ENCODE assay signal across 9 mouse cellular contexts in genomic region chr7:4479674-4480073, GRCm38 (mm10). TPM values are rescaled to one million over a fixed set of nuclear protein-coding genes. Genes with fewer than 3 reads are reported as not detected.
DNase-seq lines count a peak whose midpoint lies in the region; ATAC-seq and TF ChIP-seq lines count a peak whose summit lies in the region.
"Had no signal": no experiment of that assay in that cellular context is flagged by ENCODE, and none has a peak within 500 bp of the region (broad histone marks: within the 10 kb centered on the region; RNA-seq: fewer than 3 reads in every experiment).

No protein-coding gene starts in this region.

- TF ChIP-seq CTCF in E14TG2a.4 (conservative IDR thresholded peaks at IDR 0.05; ENCODE audit: low read length), result peak; percentile 74
- TF ChIP-seq CTCF in cortical plate, adult 2 months (IDR thresholded peaks at IDR 0.05; ENCODE audit: extremely low read depth, insufficient read depth, low read length), result peak; percentile 58
- TF ChIP-seq CTCF in hindbrain, postnatal 0 days (IDR thresholded peaks at IDR 0.05; ENCODE audit: low read depth), result peak; percentile 75

- no peak for ATAC-seq in hindbrain, embryonic 16.5 days
- ATAC-seq in hindbrain, postnatal 0 days, result peak; percentile 18; the same call in 1 of the 2 replicates

- peaks cover 40% of the 10 kb centered on the region for H3K36me3 ChIP-seq in hindbrain, embryonic 10.5 days
- peaks cover 31% of the 10 kb centered on the region for H3K36me3 ChIP-seq in hindbrain, embryonic 16.5 days (ENCODE audit: control insufficient read depth, insufficient read depth, low read length)
- H3K36me3 ChIP-seq in E14TG2a.4 (ENCODE audit: insufficient read depth, low read length), result peaks cover 48% of the 10 kb centered on the region
- H3K36me3 ChIP-seq in hindbrain, postnatal 0 days (ENCODE audit: insufficient read depth, low read length), result peaks cover 23% of the 10 kb centered on the region

- 24% methylated on average over 6 of the region's 6 CpGs for WGBS in hindbrain, embryonic 10.5 days
- 28% methylated on average over 6 of the region's 6 CpGs for WGBS in hindbrain, embryonic 16.5 days
- WGBS in hindbrain, postnatal 0 days, result 32% methylated on average over 6 of the region's 6 CpGs

- no peak overlapping the region for H3K27ac ChIP-seq in hindbrain, embryonic 10.5 days
- H3K27ac ChIP-seq in hindbrain, embryonic 16.5 days (ENCODE audit: low read depth, low read length), result no peak overlapping the region
- H3K27ac ChIP-seq in cortical plate, adult 2 months (ENCODE audit: insufficient read depth, low read length), result no peak overlapping the region
- H3K27ac ChIP-seq in hindbrain, postnatal 0 days, result no peak overlapping the region
- H3K27ac ChIP-seq: macrophage had no signal

- H3K9ac ChIP-seq in hindbrain, embryonic 16.5 days (ENCODE audit: low read depth, low read length), result no peak overlapping the region
- 0 out of 2 replicates have a peak overlapping the region, but pooled peaks have one; percentile 14 for H3K9ac ChIP-seq in hindbrain, postnatal 0 days (replicated peaks; ENCODE audit: low read length)

- no peak for TF ChIP-seq POLR2A in cortical plate, adult 2 months (IDR thresholded peaks at IDR 0.05; ENCODE audit: extremely low read depth, insufficient read depth, low read length)

- no peak overlapping the region for H3K4me2 ChIP-seq in hindbrain, embryonic 16.5 days (ENCODE audit: low read length)
- H3K4me2 ChIP-seq in hindbrain, postnatal 0 days (ENCODE audit: low read depth, low read length), result no peak overlapping the region; the same call in 1 of the 2 replicates

- 0 out of 2 replicates have a peak, but pooled peaks cover 3% of the 10 kb centered on the region for H3K9me3 ChIP-seq in hindbrain, embryonic 10.5 days
- no peaks in the 10 kb centered on the region for H3K9me3 ChIP-seq in hindbrain, embryonic 16.5 days (ENCODE audit: control insufficient read depth, low read length)
- H3K9me3 ChIP-seq in E14TG2a.4 (ENCODE audit: low read length), result no peaks in the 10 kb centered on the region
- no peaks in the 10 kb centered on the region for H3K9me3 ChIP-seq in hindbrain, postnatal 0 days (ENCODE audit: low read length)

- H3K4me3 ChIP-seq in hindbrain, embryonic 10.5 days, result peak overlapping the region; percentile 66; the same call in 1 of the 2 replicates
- no peak overlapping the region for H3K4me3 ChIP-seq in hindbrain, embryonic 16.5 days (ENCODE audit: low read length)
- peak overlapping the region; percentile 88; the same call in 1 of the 2 replicates for H3K4me3 ChIP-seq in E14TG2a.4 (replicated peaks; ENCODE audit: low read length)
- no peak overlapping the region for H3K4me3 ChIP-seq in cortical plate, adult 2 months (ENCODE audit: insufficient read depth, low read length)
- no peak overlapping the region for H3K4me3 ChIP-seq in hindbrain, postnatal 0 days (ENCODE audit: low read length)

- H3K27me3 ChIP-seq in hindbrain, embryonic 10.5 days (ENCODE audit: insufficient read depth, poor library complexity, severe bottlenecking), result peaks cover 26% of the 10 kb centered on the region
- 0 out of 2 replicates have a peak, but pooled peaks cover 2% of the 10 kb centered on the region for H3K27me3 ChIP-seq in hindbrain, embryonic 16.5 days (replicated peaks; ENCODE audit: control insufficient read depth, insufficient read depth, low read length)
- peaks cover 20% of the 10 kb centered on the region for H3K27me3 ChIP-seq in E14TG2a.4 (ENCODE audit: insufficient read depth, low read length)
- H3K27me3 ChIP-seq in hindbrain, postnatal 0 days (ENCODE audit: insufficient read depth, low read length), result no peaks in the 10 kb centered on the region

- H3K4me1 ChIP-seq in hindbrain, embryonic 10.5 days (replicated peaks), result peaks cover 26% of the 10 kb centered on the region
- peaks cover 13% of the 10 kb centered on the region for H3K4me1 ChIP-seq in hindbrain, embryonic 16.5 days (ENCODE audit: control insufficient read depth, insufficient read depth, low read depth, low read length)
- H3K4me1 ChIP-seq in E14TG2a.4 (replicated peaks; ENCODE audit: low read depth, low read length), result peaks cover 61% of the 10 kb centered on the region
- 0 out of 2 replicates have a peak, but pooled peaks cover 2% of the 10 kb centered on the region for H3K4me1 ChIP-seq in cortical plate, adult 2 months (ENCODE audit: control insufficient read depth, insufficient read depth, low read length)
- peaks cover 11% of the 10 kb centered on the region for H3K4me1 ChIP-seq in hindbrain, postnatal 0 days (ENCODE audit: insufficient read depth, low read length)

- DNase-seq in hindbrain, embryonic 10.5 days (ENCODE audit: low spot score), result peak; percentile 50
- DNase-seq in hindbrain, postnatal 0 days (ENCODE audit: low spot score), result peak; percentile 73
- DNase-seq in lung, postnatal 10 days, result peak; percentile 67
- peak; percentile 35 for DNase-seq in telencephalon, adult 2 months (ENCODE audit: low read depth, low spot score)
- no peak for DNase-seq in frontal cortex, postnatal 25 days (ENCODE audit: low spot score in 2 of 2)

RNA-seq across cellular contexts. Expression of gene Eps8l1, which starts 19.2 kb away (rescaled TPM):
- 2.8 and 5.4 TPM in 2 replicates for polyA plus RNA-seq in hindbrain, embryonic 10.5 days (2016; fragmentation: Nextera tagmentation; extraction: Ambion mirVana)
- 16.3 and 16.5 TPM in 2 replicates for polyA plus RNA-seq in hindbrain, embryonic 16.5 days (2015; fragmentation: Nextera tagmentation; extraction: Ambion mirVana)
- polyA plus RNA-seq in cortical plate, adult 2 months (2012; rRNA removed), result 15.0 and 16.7 TPM in 2 replicates
- 5.0 and 5.8 TPM in 2 replicates for total RNA-seq in hindbrain, postnatal 0 days (2014; rRNA removed)
- polyA plus RNA-seq in hindbrain, postnatal 0 days (2015; fragmentation: Nextera tagmentation; extraction: Ambion mirVana), result 5.7 and 7.7 TPM in 2 replicates

RNA-seq across cellular contexts. Expression of gene Ppp1r12c, which starts 21.8 kb away (rescaled TPM):
- polyA plus RNA-seq in hindbrain, embryonic 10.5 days (2016; fragmentation: Nextera tagmentation; extraction: Ambion mirVana), result 40.8 and 45.8 TPM in 2 replicates
- polyA plus RNA-seq in hindbrain, embryonic 16.5 days (2015; fragmentation: Nextera tagmentation; extraction: Ambion mirVana), result 18.3 and 38.5 TPM in 2 replicates
- 105 and 107 TPM in 2 replicates for polyA plus RNA-seq in cortical plate, adult 2 months (2012; rRNA removed)
- 88.2 and 109 TPM in 2 replicates for total RNA-seq in hindbrain, postnatal 0 days (2014; rRNA removed)
- 33.9 and 42.0 TPM in 2 replicates for polyA plus RNA-seq in hindbrain, postnatal 0 days (2015; fragmentation: Nextera tagmentation; extraction: Ambion mirVana)

RNA-seq across cellular contexts. Expression of gene Rdh13, which starts 34.2 kb away (rescaled TPM):
- 30.6 and 34.1 TPM in 2 replicates for polyA plus RNA-seq in hindbrain, embryonic 10.5 days (2016; fragmentation: Nextera tagmentation; extraction: Ambion mirVana)
- 43.3 and 43.5 TPM in 2 replicates for polyA plus RNA-seq in hindbrain, embryonic 16.5 days (2015; fragmentation: Nextera tagmentation; extraction: Ambion mirVana)
- 22.8 and 26.1 TPM in 2 replicates for polyA plus RNA-seq in cortical plate, adult 2 months (2012; rRNA removed)
- total RNA-seq in hindbrain, postnatal 0 days (2014; rRNA removed), result 71.9 and 103 TPM in 2 replicates
- 38.4 and 39.4 TPM in 2 replicates for polyA plus RNA-seq in hindbrain, postnatal 0 days (2015; fragmentation: Nextera tagmentation; extraction: Ambion mirVana)

RNA-seq across cellular contexts. Expression of gene Tnnt1, which starts 36.5 kb away (rescaled TPM):
- polyA plus RNA-seq in hindbrain, embryonic 10.5 days (2016; fragmentation: Nextera tagmentation; extraction: Ambion mirVana), result 5.7 and 6.2 TPM in 2 replicates
- 3.7 and 15.9 TPM in 2 replicates for polyA plus RNA-seq in hindbrain, embryonic 16.5 days (2015; fragmentation: Nextera tagmentation; extraction: Ambion mirVana)
- 9.6 and 10.1 TPM in 2 replicates for polyA plus RNA-seq in cortical plate, adult 2 months (2012; rRNA removed)
- total RNA-seq in hindbrain, postnatal 0 days (2014; rRNA removed), result 0.93 and 3.5 TPM in 2 replicates
- polyA plus RNA-seq in hindbrain, postnatal 0 days (2015; fragmentation: Nextera tagmentation; extraction: Ambion mirVana), result 2.9 and 3.6 TPM in 2 replicates

RNA-seq across cellular contexts. Expression of gene Tnni3, which starts 44.4 kb away (rescaled TPM):
- 2.5 and 3.5 TPM in 2 replicates for polyA plus RNA-seq in hindbrain, embryonic 10.5 days (2016; fragmentation: Nextera tagmentation; extraction: Ambion mirVana)
- 1.7 and 2.0 TPM in 2 replicates for polyA plus RNA-seq in hindbrain, embryonic 16.5 days (2015; fragmentation: Nextera tagmentation; extraction: Ambion mirVana)
- polyA plus RNA-seq in cortical plate, adult 2 months (2012; rRNA removed), result 1.3 and 1.9 TPM in 2 replicates
- total RNA-seq in hindbrain, postnatal 0 days (2014; rRNA removed), result 1.9 TPM in 1 of 2 replicates, not detected in the other
- polyA plus RNA-seq in hindbrain, postnatal 0 days (2015; fragmentation: Nextera tagmentation; extraction: Ambion mirVana), result 2.1 and 3.9 TPM in 2 replicates

Comparison
In these comparisons a context has a peak if more than half of its experiments do, and no peak if none do; other contexts are left out.
1. H3K4me3 ChIP-seq: peak in hindbrain, embryonic 10.5 days (single experiment) and E14TG2a.4 (single experiment); none in hindbrain, embryonic 16.5 days (single experiment), cortical plate, adult 2 months (single experiment) and hindbrain, postnatal 0 days (single experiment).
2. DNase-seq: peak in hindbrain, embryonic 10.5 days (single experiment), hindbrain, postnatal 0 days (single experiment), lung, postnatal 10 days (single experiment) and telencephalon, adult 2 months (single experiment); none in frontal cortex, postnatal 25 days (0 of 2).
3. Peak in every context shown above with its lines, with median percentiles within 50 percentile points of each other: CTCF ChIP-seq.